Mouse (Mus musculus): ENCODE measurements around the gene Orai1.
A peak's percentile ranks its signal among the peaks of the same experiment; 100 is the strongest.

DNA sequence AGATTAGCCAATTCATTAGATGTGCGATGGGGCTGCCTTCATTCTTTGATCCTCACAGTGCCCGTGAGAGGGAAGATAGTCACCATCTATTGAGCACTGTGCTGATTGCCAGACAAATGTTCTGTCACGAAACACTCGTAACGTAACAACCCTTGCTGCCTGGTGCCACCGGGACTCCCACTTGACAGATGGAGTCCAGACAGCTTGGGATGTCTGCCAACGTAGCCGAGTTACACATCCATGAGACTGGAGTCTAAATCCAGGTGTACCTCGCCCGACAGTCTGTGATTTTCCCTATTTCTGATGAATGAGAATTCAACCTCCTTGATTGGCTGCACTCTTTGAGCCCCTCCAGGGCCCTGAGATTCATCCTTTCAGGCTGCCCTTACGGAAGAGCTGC lies 5.0 kb upstream of the Orai1 start:
- TF ChIP-seq POLR2A (IDR thresholded peaks at IDR 0.05; ENCODE audit: insufficient read length, low read depth) (no peak), TCF12 (IDR thresholded peaks at IDR 0.05; ENCODE audit: insufficient read depth, poor library complexity, severe bottlenecking) (no peak), MYOG (IDR thresholded peaks at IDR 0.05; ENCODE audit: control insufficient read depth in 1 of 3, insufficient read depth in 1 of 3, insufficient read length in 2 of 3, low read depth in 2 of 3) (peak in 1 of 3 experiments; percentile 6), MYOD1 (IDR thresholded peaks at IDR 0.05; ENCODE audit: control insufficient read depth in 1 of 3, insufficient read length in 2 of 3, low read depth in 2 of 3) (peak in 1 of 3 experiments; percentile 44)

Data from myocyte (in vitro differentiated cells).